34 mouse cellular contexts compared by ENCODE assay signal in the genomic region with DNA sequence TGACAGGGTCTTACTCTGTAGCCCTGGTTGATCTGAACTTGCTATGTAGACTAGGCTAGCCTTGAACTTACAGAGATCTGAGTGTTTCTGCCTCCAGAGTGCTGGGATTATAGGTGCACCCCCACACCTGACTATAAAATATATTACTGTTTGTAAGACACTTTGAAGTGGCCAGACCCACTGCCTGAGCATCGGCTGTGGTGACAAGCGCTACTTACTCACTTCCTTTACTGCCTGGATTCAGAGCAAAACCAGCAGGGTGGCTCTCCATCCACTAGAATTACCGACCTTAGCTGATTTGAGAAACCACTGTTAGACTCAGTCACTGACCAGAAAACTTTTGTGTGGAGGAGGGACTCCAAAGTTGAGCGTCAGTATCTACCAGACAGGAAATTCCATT. TPM values are rescaled to one million over a fixed set of nuclear protein-coding genes. Genes with fewer than 3 reads are reported as not detected.
DNase-seq lines count a peak whose midpoint lies in the region; ATAC-seq and TF ChIP-seq lines count a peak whose summit lies in the region.
"Had no signal": no experiment of that assay in that cellular context is flagged by ENCODE, and none has a peak within 500 bp of the region (broad histone marks: within the 10 kb centered on the region; RNA-seq: fewer than 3 reads in every experiment).

No protein-coding gene starts in this region.

- peaks cover 6% of the 10 kb centered on the region; the same call in 1 of the 2 replicates for H3K4me1 ChIP-seq in embryonic facial prominence, embryonic 10.5 days
- H3K4me1 ChIP-seq: embryonic facial prominence, embryonic 12.5 days; forebrain, embryonic 12.5 days; hindbrain, embryonic 13.5 days; limb, embryonic 12.5 days had no signal

- 60% methylated on average over 4 of the region's 4 CpGs for WGBS in embryonic facial prominence, embryonic 10.5 days

- H3K4me3 ChIP-seq in myocyte: no peak overlapping the region
- H3K4me3 ChIP-seq in embryonic facial prominence, embryonic 10.5 days: no peak overlapping the region
- H3K4me3 ChIP-seq: embryonic facial prominence, embryonic 12.5 days; erythroblast, embryonic 14.5 days; forebrain, embryonic 12.5 days; hindbrain, embryonic 13.5 days; layer of hippocampus, adult 2 months; left cerebral cortex, adult 2 months; limb, embryonic 12.5 days; liver, embryonic 15.5 days had no signal

- H3K4me2 ChIP-seq in myocyte (ENCODE audit: low read depth): peak overlapping the region; percentile 30
- H3K4me2 ChIP-seq: embryonic facial prominence, embryonic 12.5 days; forebrain, embryonic 12.5 days; heart, embryonic 11.5 days; hindbrain, embryonic 13.5 days; limb, embryonic 12.5 days; liver, embryonic 15.5 days; lung, embryonic 14.5 days; midbrain, embryonic 11.5 days had no signal

- H3K27ac ChIP-seq in embryonic facial prominence, embryonic 10.5 days (replicated peaks): no peak overlapping the region
- H3K27ac ChIP-seq: embryonic facial prominence, embryonic 12.5 days; forebrain, embryonic 12.5 days; hindbrain, embryonic 13.5 days; layer of hippocampus, adult 2 months; left cerebral cortex, adult 2 months; limb, embryonic 12.5 days; liver, embryonic 15.5 days had no signal

- H3K36me3 ChIP-seq in myocyte (ENCODE audit: control insufficient read depth, insufficient read depth): no peaks in the 10 kb centered on the region
- H3K36me3 ChIP-seq in embryonic facial prominence, embryonic 10.5 days (replicated peaks): no peaks in the 10 kb centered on the region
- H3K36me3 ChIP-seq: embryonic facial prominence, embryonic 12.5 days; forebrain, embryonic 12.5 days; hindbrain, embryonic 13.5 days; limb, embryonic 12.5 days; liver, embryonic 15.5 days had no signal

- peak; percentile 84 for DNase-seq in 416B (ENCODE audit: low read depth)
- peak; percentile 72 for DNase-seq in induced T-regulatory cell, adult 2 months (ENCODE audit: low read depth)
- DNase-seq in urinary bladder, postnatal 36 days (ENCODE audit: low spot score in 2 of 2): no peak
- DNase-seq in cerebellum, postnatal 25 days: no peak
- DNase-seq in embryonic facial prominence, embryonic 10.5 days (ENCODE audit: low spot score): no peak
- DNase-seq in urinary bladder, adult 18-20 months (ENCODE audit: low spot score in 2 of 2): no peak
- DNase-seq: adrenal gland, postnatal 14 days; cerebellum, adult 11-12 months; cerebellum, adult 9-11 months; forebrain, postnatal 0 days; gastrocnemius, postnatal 14 days; heart, postnatal 36 days; kidney, adult 18-20 months; kidney, postnatal 36 days; lung, embryonic 14.5 days; lung, postnatal 14 days; right cerebral cortex, adult 18-20 months; spleen, adult 18-20 months; thymus, adult 2 months; thymus, postnatal 36 days had no signal

- ATAC-seq in CD4-positive, CD25-positive, alpha-beta regulatory T cell, adult 4 months: peak; percentile 53
- ATAC-seq: forebrain, postnatal 0 days; midbrain, embryonic 16.5 days had no signal

- TF ChIP-seq POLR2A in myocyte (IDR thresholded peaks at IDR 0.05; ENCODE audit: insufficient read length, low read depth): no peak

- H3ac ChIP-seq in myocyte (ENCODE audit: control insufficient read depth, insufficient read length): no peak overlapping the region

- H3K27me3 ChIP-seq in myocyte (ENCODE audit: control insufficient read depth, insufficient read depth, insufficient read length): no peaks in the 10 kb centered on the region
- H3K27me3 ChIP-seq in embryonic facial prominence, embryonic 10.5 days (replicated peaks; ENCODE audit: low read depth, poor library complexity, severe bottlenecking): no peaks in the 10 kb centered on the region
- H3K27me3 ChIP-seq: CH12.LX; embryonic facial prominence, embryonic 12.5 days; forebrain, embryonic 12.5 days; hindbrain, embryonic 13.5 days; limb, embryonic 12.5 days; liver, embryonic 15.5 days had no signal

- H3K79me2 ChIP-seq in myocyte (ENCODE audit: control insufficient read depth, insufficient read depth): no peaks in the 10 kb centered on the region

- H3K9me3 ChIP-seq in embryonic facial prominence, embryonic 10.5 days: no peaks in the 10 kb centered on the region
- H3K9me3 ChIP-seq: embryonic facial prominence, embryonic 12.5 days; forebrain, embryonic 12.5 days; hindbrain, embryonic 13.5 days; limb, embryonic 12.5 days; liver, embryonic 15.5 days had no signal

TF ChIP-seq in myocyte, 11 proteins besides CTCF, POLR2A, EP300 and RAD21:
- no peak for TF ChIP-seq E2F4 (IDR thresholded peaks at IDR 0.05; ENCODE audit: insufficient read depth)
- no peak for TF ChIP-seq MAX (IDR thresholded peaks at IDR 0.05; ENCODE audit: low read depth)

RNA-seq across cellular contexts. Expression of a gene that starts 39.7 kb away (rescaled TPM):
- polyA plus RNA-seq in CD4-positive, CD25-positive, alpha-beta regulatory T cell, adult 4 months (2017; shearing (Covaris generic)): under 1 TPM in 1 of 2 experiments, not detected in 1; 0.54 TPM
- 2.4 TPM for polyA plus RNA-seq in myocyte (2012; fragmentation: generic; extraction: Trizol)
- polyA plus RNA-seq in embryonic facial prominence, embryonic 10.5 days (2016; fragmentation: Nextera tagmentation; extraction: Ambion mirVana): 0.90 and 1.5 TPM in 2 replicates

RNA-seq across cellular contexts. Expression of a gene that starts 40.0 kb away (rescaled TPM):
- polyA plus RNA-seq in CD4-positive, CD25-positive, alpha-beta regulatory T cell, adult 4 months (2017; shearing (Covaris generic)): 10 to 100 TPM; 27.8 to 79.0 TPM
- polyA plus RNA-seq in myocyte (2012; fragmentation: generic; extraction: Trizol): 71.4 TPM
- polyA plus RNA-seq in embryonic facial prominence, embryonic 10.5 days (2016; fragmentation: Nextera tagmentation; extraction: Ambion mirVana): 37.4 and 38.7 TPM in 2 replicates

RNA-seq across cellular contexts. Expression of a gene that starts 55.0 kb away (rescaled TPM):
- 100 to 1,000 TPM; 163 to 169 TPM for polyA plus RNA-seq in CD4-positive, CD25-positive, alpha-beta regulatory T cell, adult 4 months (2017; shearing (Covaris generic))
- 6.8 TPM for polyA plus RNA-seq in myocyte (2012; fragmentation: generic; extraction: Trizol)
- 95.0 and 98.7 TPM in 2 replicates for polyA plus RNA-seq in embryonic facial prominence, embryonic 10.5 days (2016; fragmentation: Nextera tagmentation; extraction: Ambion mirVana)

Comparison
In these comparisons a context has a peak if more than half of its experiments do, and no peak if none do; other contexts are left out.
1. DNase-seq: peak in 416B (single experiment) and induced T-regulatory cell, adult 2 months (single experiment); none in urinary bladder, postnatal 36 days (0 of 2), cerebellum, postnatal 25 days (0 of 2), embryonic facial prominence, embryonic 10.5 days (single experiment) and urinary bladder, adult 18-20 months (0 of 2).
2. RNA of a gene that starts 55.0 kb away (polyA plus RNA-seq): 163 to 169 TPM in CD4-positive, CD25-positive, alpha-beta regulatory T cell, adult 4 months and 95.0 to 98.7 TPM in embryonic facial prominence, embryonic 10.5 days; 6.8 TPM in myocyte (single experiment); every median in the first group is over 10 times any median in the second.